Mouse (Mus musculus) activated CD4-positive, CD25-positive, alpha-beta regulatory T cell (primary cell): Measurements from ENCODE around the gene Dpp8. TPM values are rescaled to one million over a fixed set of nuclear protein-coding genes. Genes with fewer than 3 reads are reported as not detected.

Source experiments
- polyA plus RNA-seq, 2 experiments: library from polyadenylated mRNA; unstranded; fragments of 100-300 nt; shearing (Covaris generic); gene quantifications; one replicate each; pipeline ENCODE4 v1.2.1; 2017

Dpp8 gene
- 10 to 100 TPM; 55.1 to 71.1 TPM for polyA plus RNA-seq

GRCm38 (mm10) chr9:65032269-65033108 is at the start of gene Dpp8:
Dpp8 (plus strand) TSS chr9:65032414.

GRCm38 (mm10) chr9:65020991-65021886 is 11.0 kb upstream of the Dpp8 start, which contains the start of gene Hacd3:
Hacd3 (minus strand) TSS chr9:65021693.

GRCm38 (mm10) chr9:65100991-65101685 is 68.9 kb downstream of the Dpp8 start, which contains the start of gene Igdcc4:
Igdcc4 (plus strand) TSS chr9:65101486.

Other genes with a start within 250 kb of the Dpp8 start
- 10 to 100 TPM; 18.6 to 26.5 TPM for gene Dennd4a, start 221.1 kb upstream of the Dpp8 start, polyA plus RNA-seq
- gene Slc24a1, start 80.8 kb upstream of the Dpp8 start, polyA plus RNA-seq = under 1 TPM; 0.05 to 0.12 TPM
- 10 to 100 TPM; 37.4 to 43.2 TPM for gene Ints14, start 71.5 kb upstream of the Dpp8 start, polyA plus RNA-seq
- 100 to 1,000 TPM in 1 of 2 experiments, 10 to 100 TPM in 1; 94.6 to 128 TPM for gene Hacd3, start 10.7 kb upstream of the Dpp8 start, polyA plus RNA-seq
- under 1 TPM in 1 of 2 experiments, not detected in 1; 0.68 TPM for gene Igdcc4, start 69.1 kb downstream of the Dpp8 start, polyA plus RNA-seq
- under 1 TPM in 1 of 2 experiments, not detected in 1; 0.07 TPM for gene Igdcc3, start 108.8 kb downstream of the Dpp8 start, polyA plus RNA-seq
- 1 to 10 TPM; 7.8 to 9.6 TPM for gene Parp16, start 162.9 kb downstream of the Dpp8 start, polyA plus RNA-seq
- under 1 TPM in 1 of 2 experiments, not detected in 1; 0.36 TPM for gene Cilp, start 232.8 kb downstream of the Dpp8 start, polyA plus RNA-seq